Mouse (Mus musculus): ENCODE results near the gene Rap2b. TPM values are rescaled to one million over a fixed set of nuclear protein-coding genes. Genes with fewer than 3 reads are reported as not detected.

Rap2b gene
- polyA plus RNA-seq (2015; fragmentation: Nextera tagmentation; extraction: Ambion mirVana) = 11.7 and 12.7 TPM in 2 replicates

GRCm38 (mm10) chr3:61361338-61361737 lies at the start of gene Rap2b:
Gene Rap2b (plus strand): TSS chr3:61361638.

GRCm38 (mm10) chr3:61365779-61366373 lies 4.4 kb downstream of the Rap2b start, which contains the start of gene B430305J03Rik:
Gene B430305J03Rik (minus strand): TSS chr3:61365951.

Other genes with a start within 250 kb of the Rap2b start
- gene B430305J03Rik, start 4.3 kb downstream of the Rap2b start, polyA plus RNA-seq (2015; fragmentation: Nextera tagmentation; extraction: Ambion mirVana) = not detected in 2 replicates

All from neural tube, postnatal 0 days (tissue).